Mouse (Mus musculus) midbrain, embryonic 15.5 days (tissue): Measurements from ENCODE around the gene Nxph4. TPM values are rescaled to one million over a fixed set of nuclear protein-coding genes. Genes with fewer than 3 reads are reported as not detected.
A peak's percentile ranks its signal among the peaks of the same experiment; 100 is the strongest.

Experiments used
- ATAC-seq: fragments of 200-750 bp; cut with Nextera tagmentation; replicated peaks from 2 replicates; pipeline ENCODE4 v1.8.0; 2017; ENCODE audit warnings: moderate TSS enrichment
- H3K27ac ChIP-seq: fragments of 300-500 bp; sonication (generic); 2 replicates; pipeline ENCODE4 v1.5.1; 2015; ENCODE audit warnings: mild to moderate bottlenecking, inconsistent platforms
- H3K27me3 ChIP-seq: fragments of 300-500 bp; sonication (generic); replicated peaks from 2 replicates; pipeline ENCODE4 v1.6.1; 2015; ENCODE audit warnings: inconsistent platforms
- H3K36me3 ChIP-seq: fragments of 300-500 bp; sonication (generic); replicated peaks from 2 replicates; pipeline ENCODE4 v1.6.1; 2015; ENCODE audit warnings: inconsistent platforms
- H3K4me1 ChIP-seq: fragments of 300-500 bp; sonication (generic); 2 replicates; pipeline ENCODE4 v1.6.1; 2015; ENCODE audit warnings: inconsistent platforms
- H3K4me2 ChIP-seq: fragments of 300-500 bp; sonication (generic); 2 replicates; pipeline ENCODE4 v1.6.1; 2015; ENCODE audit warnings: inconsistent platforms, mild to moderate bottlenecking, moderate library complexity
- H3K4me3 ChIP-seq: fragments of 300-500 bp; sonication (generic); 2 replicates; pipeline ENCODE4 v1.5.1; 2015; ENCODE audit warnings: mild to moderate bottlenecking, inconsistent platforms
- H3K9ac ChIP-seq: fragments of 300-500 bp; sonication (generic); 2 replicates; pipeline ENCODE4 v1.6.1; 2015; ENCODE audit warnings: mild to moderate bottlenecking, inconsistent platforms
- H3K9me3 ChIP-seq: fragments of 300-500 bp; sonication (generic); 2 replicates; pipeline ENCODE4 v1.6.1; 2016; ENCODE audit warnings: inconsistent platforms
- WGBS: fragments of 180-500 bp; shearing (Covaris S2); methylation state at CpG from one replicate; pipeline ENCODE4 v1.1.7; 2015; ENCODE audit warnings: mixed read lengths; 5-methylcytosine and 5-hydroxymethylcytosine counted together
- polyA plus RNA-seq: library from polyadenylated mRNA; unstranded; fragments of >200 nt; fragmentation: Nextera tagmentation; extraction: Ambion mirVana; gene quantifications from 2 replicates; pipeline ENCODE4 v1.2.1, GENCODE M21; 2015

Nxph4 gene
- polyA plus RNA-seq: 93.7 and 114 TPM in 2 replicates

- H3K9ac ChIP-seq: peak within 1 kb of the TSS; percentile 45
- H3K4me2 ChIP-seq: peak within 1 kb of the TSS; percentile 84
- peaks cover 82% of the 10 kb centered on the region for H3K4me1 ChIP-seq
- ATAC-seq: no peak
- H3K36me3 ChIP-seq: peaks cover 5% of the 10 kb centered on the region; the same call in 1 of the 2 replicates
- peak within 1 kb of the TSS; percentile 51 for H3K4me3 ChIP-seq
- H3K9me3 ChIP-seq: no peaks in the 10 kb centered on the region
- peaks cover 33% of the 10 kb centered on the region for H3K27me3 ChIP-seq
- H3K27ac ChIP-seq: peak within 1 kb of the TSS; percentile 51
- WGBS: under 1% methylated on average over 67 of the region's 78 CpGs
Measured at GRCm38 (mm10) chr10:127534036-127534928, at the start of gene Nxph4. Gene Nxph4, minus strand, starts transcription at chr10:127534559.

GRCm38 (mm10) chr10:127583649-127584048, 49.3 kb upstream of the Nxph4 start:
- Histone ChIP-seq H3K4me2 (no peak overlapping the region), H3K4me1 (no peaks in the 10 kb centered on the region), H3K27ac (no peak overlapping the region), H3K4me3 (no peak overlapping the region), H3K9ac (no peak overlapping the region), H3K9me3 (no peaks in the 10 kb centered on the region), H3K36me3 (peaks cover 72% of the 10 kb centered on the region), H3K27me3 (no peaks in the 10 kb centered on the region)
- ATAC-seq: no peak
- 92% methylated on average over 8 of the region's 8 CpGs for WGBS

GRCm38 (mm10) chr10:127581291-127581690, 46.9 kb upstream of the Nxph4 start:
- Histone ChIP-seq H3K27me3 (no peaks in the 10 kb centered on the region), H3K9ac (no peak overlapping the region), H3K36me3 (peaks cover 70% of the 10 kb centered on the region), H3K4me3 (no peak overlapping the region), H3K4me2 (no peak overlapping the region), H3K4me1 (no peaks in the 10 kb centered on the region), H3K9me3 (no peaks in the 10 kb centered on the region), H3K27ac (no peak overlapping the region)
- ATAC-seq: no peak
- WGBS: 90% methylated on average over 9 of the region's 9 CpGs

DNA sequence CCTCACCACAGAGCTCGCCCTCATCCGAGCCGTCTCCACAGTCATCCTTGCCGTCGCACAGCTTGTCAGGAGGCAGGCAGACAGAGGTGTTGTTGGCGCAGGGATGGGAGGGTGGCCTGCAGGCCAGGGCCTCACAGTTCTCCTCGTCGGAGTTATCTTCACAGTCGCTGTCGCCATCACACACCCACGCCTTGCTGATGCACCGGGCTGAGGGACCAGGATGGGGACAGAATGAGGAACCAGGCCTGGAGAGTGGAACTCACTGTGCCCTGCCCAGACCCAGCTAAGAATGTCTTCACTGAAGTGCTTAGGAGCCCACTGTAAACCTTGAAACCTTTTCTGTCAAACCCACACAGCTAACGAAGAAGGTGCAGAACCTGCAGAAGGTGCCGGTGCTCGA, 43.6 kb upstream of the Nxph4 start:
- Histone ChIP-seq H3K4me1 (no peaks in the 10 kb centered on the region), H3K4me3 (no peak overlapping the region), H3K9me3 (no peaks in the 10 kb centered on the region), H3K4me2 (no peak overlapping the region), H3K9ac (no peak overlapping the region), H3K36me3 (peaks cover 82% of the 10 kb centered on the region), H3K27me3 (no peaks in the 10 kb centered on the region), H3K27ac (no peak overlapping the region)
- WGBS: 94% methylated on average over 15 of the region's 15 CpGs
- no peak for ATAC-seq

GRCm38 (mm10) chr10:127577156-127577555, 42.8 kb upstream of the Nxph4 start:
- H3K9ac ChIP-seq: no peak overlapping the region
- no peak overlapping the region for H3K27ac ChIP-seq
- no peaks in the 10 kb centered on the region for H3K9me3 ChIP-seq
- H3K36me3 ChIP-seq: peaks cover 82% of the 10 kb centered on the region
- no peak overlapping the region for H3K4me3 ChIP-seq
- no peak for ATAC-seq
- no peaks in the 10 kb centered on the region for H3K27me3 ChIP-seq
- H3K4me2 ChIP-seq: no peak overlapping the region
- 91% methylated on average over 9 of the region's 9 CpGs for WGBS
- H3K4me1 ChIP-seq: no peaks in the 10 kb centered on the region

GRCm38 (mm10) chr10:127576381-127576961, 42.1 kb upstream of the Nxph4 start:
- Histone ChIP-seq H3K9ac (no peak overlapping the region), H3K27me3 (no peaks in the 10 kb centered on the region), H3K36me3 (peaks cover 82% of the 10 kb centered on the region), H3K4me1 (no peaks in the 10 kb centered on the region), H3K4me2 (no peak overlapping the region), H3K9me3 (no peaks in the 10 kb centered on the region), H3K4me3 (no peak overlapping the region), H3K27ac (no peak overlapping the region)
- 69% methylated on average over 18 of the region's 18 CpGs for WGBS
- ATAC-seq: no peak

- no peak overlapping the region for H3K4me2 ChIP-seq
- H3K27ac ChIP-seq: no peak overlapping the region
- no peaks in the 10 kb centered on the region for H3K9me3 ChIP-seq
- no peaks in the 10 kb centered on the region for H3K27me3 ChIP-seq
- no peak for ATAC-seq
- H3K36me3 ChIP-seq: peaks cover 83% of the 10 kb centered on the region
- no peak overlapping the region for H3K9ac ChIP-seq
- no peak overlapping the region for H3K4me3 ChIP-seq
- H3K4me1 ChIP-seq: no peaks in the 10 kb centered on the region
- 92% methylated on average over 7 of the region's 7 CpGs for WGBS
Measured at GRCm38 (mm10) chr10:127575741-127576140, 41.4 kb upstream of the Nxph4 start.

- WGBS: 96% methylated on average over 5 of the region's 5 CpGs
- peaks cover 73% of the 10 kb centered on the region for H3K36me3 ChIP-seq
- no peak overlapping the region for H3K9ac ChIP-seq
- no peaks in the 10 kb centered on the region for H3K27me3 ChIP-seq
- H3K9me3 ChIP-seq: no peaks in the 10 kb centered on the region
- no peak for ATAC-seq
- H3K4me2 ChIP-seq: no peak overlapping the region
- no peaks in the 10 kb centered on the region for H3K4me1 ChIP-seq
- no peak overlapping the region for H3K4me3 ChIP-seq
- H3K27ac ChIP-seq: no peak overlapping the region
Measured at GRCm38 (mm10) chr10:127572281-127572680, 37.9 kb upstream of the Nxph4 start.

DNA sequence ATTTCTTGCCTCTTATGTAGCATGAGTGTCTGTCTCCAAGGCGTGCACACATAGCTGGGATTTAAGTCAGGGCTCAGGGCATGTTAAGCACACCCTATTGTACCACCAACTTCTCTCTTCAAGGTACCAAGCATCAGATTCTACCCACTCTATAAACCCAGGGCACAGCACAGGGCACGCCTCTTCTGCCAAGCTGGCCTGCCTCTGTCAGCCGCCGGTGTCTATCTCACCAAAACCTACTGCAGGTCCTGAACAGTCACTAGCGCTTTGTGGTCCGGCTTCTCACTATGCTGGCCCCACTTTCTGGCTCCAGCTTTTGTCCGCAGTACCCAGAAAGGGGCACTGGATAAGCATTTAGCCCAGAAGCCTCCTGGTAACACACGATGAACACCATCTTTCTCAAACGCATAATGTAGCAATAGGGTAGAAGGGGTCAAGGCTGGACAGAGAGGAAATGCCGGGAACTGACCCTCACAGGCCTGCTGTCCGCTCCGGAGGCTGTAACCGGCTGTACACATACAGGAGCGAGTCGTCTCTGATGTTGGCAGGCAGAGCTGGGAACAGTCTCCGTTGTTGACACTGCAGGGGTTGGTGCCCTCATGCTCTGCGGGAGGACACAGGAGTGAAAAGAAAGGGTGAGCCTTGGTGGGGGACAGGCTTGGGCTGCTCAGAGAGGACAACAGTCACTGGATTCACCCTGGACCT, 36.7 kb upstream of the Nxph4 start:
- Histone ChIP-seq H3K4me3 (no peak overlapping the region), H3K36me3 (peaks cover 75% of the 10 kb centered on the region), H3K9ac (no peak overlapping the region), H3K27ac (no peak overlapping the region), H3K4me1 (no peaks in the 10 kb centered on the region), H3K27me3 (no peaks in the 10 kb centered on the region), H3K4me2 (no peak overlapping the region), H3K9me3 (no peaks in the 10 kb centered on the region)
- 91% methylated on average over 17 of the region's 17 CpGs for WGBS
- ATAC-seq: no peak

- H3K27me3 ChIP-seq: no peaks in the 10 kb centered on the region
- H3K27ac ChIP-seq: no peak overlapping the region
- H3K4me2 ChIP-seq: no peak overlapping the region
- ATAC-seq: no peak
- no peaks in the 10 kb centered on the region for H3K4me1 ChIP-seq
- no peaks in the 10 kb centered on the region for H3K9me3 ChIP-seq
- peaks cover 70% of the 10 kb centered on the region for H3K36me3 ChIP-seq
- no peak overlapping the region for H3K4me3 ChIP-seq
- WGBS: 91% methylated on average over 6 of the region's 6 CpGs
- no peak overlapping the region for H3K9ac ChIP-seq
Measured at GRCm38 (mm10) chr10:127570384-127570783, 36.0 kb upstream of the Nxph4 start.

- H3K9me3 ChIP-seq: no peaks in the 10 kb centered on the region
- no peak overlapping the region for H3K9ac ChIP-seq
- 35% methylated on average over 3 of the region's 3 CpGs for WGBS
- no peak overlapping the region for H3K27ac ChIP-seq
- no peak for ATAC-seq
- no peak overlapping the region for H3K4me3 ChIP-seq
- no peak overlapping the region for H3K4me2 ChIP-seq
- no peaks in the 10 kb centered on the region for H3K4me1 ChIP-seq
- no peaks in the 10 kb centered on the region for H3K27me3 ChIP-seq
- H3K36me3 ChIP-seq: peaks cover 64% of the 10 kb centered on the region
Measured at GRCm38 (mm10) chr10:127569450-127569849, 35.1 kb upstream of the Nxph4 start.

DNA sequence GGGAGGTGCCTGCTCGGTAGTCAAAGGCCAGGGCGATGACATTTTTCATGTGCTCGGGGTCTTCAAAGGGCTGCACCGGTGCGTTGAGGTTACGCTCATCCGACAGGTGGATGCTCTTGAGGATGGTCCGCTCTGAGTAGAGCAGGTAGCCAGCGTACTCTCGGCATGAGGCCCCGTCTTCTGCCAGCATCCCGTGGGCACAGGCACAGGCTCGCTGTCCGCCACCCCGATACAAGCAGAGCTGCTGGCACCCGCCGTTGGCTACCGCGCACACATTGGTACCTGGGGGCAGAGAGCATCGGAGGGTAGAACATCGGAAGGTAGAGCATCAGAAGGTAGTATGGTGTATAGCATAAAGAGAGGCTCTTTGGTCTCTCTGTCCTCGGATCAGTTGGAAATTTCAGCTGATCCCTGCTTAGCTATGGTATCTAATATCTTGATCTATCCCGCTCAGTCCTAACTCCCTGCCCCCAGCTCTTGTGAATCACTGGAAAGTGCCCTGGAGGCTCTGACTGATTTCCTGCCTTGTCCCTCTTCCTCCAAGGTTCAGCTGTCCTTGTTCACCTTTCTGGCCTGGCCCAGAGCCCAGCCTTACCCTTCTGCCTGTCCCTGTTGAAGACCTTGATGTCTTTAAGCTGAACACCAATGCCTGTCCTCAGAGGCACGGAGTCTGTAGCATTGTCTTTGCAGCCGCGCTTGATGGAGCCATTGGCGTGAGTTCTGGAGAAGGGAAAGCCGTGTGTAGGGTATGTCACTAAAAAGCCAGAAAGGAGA, 32.4 kb upstream of the Nxph4 start:
- H3K36me3 ChIP-seq: peaks cover 65% of the 10 kb centered on the region
- 94% methylated on average over 28 of the region's 28 CpGs for WGBS
- ATAC-seq: no peak

More for the DNA sequence above, 32.4 kb upstream of the Nxph4 start:
- Histone ChIP-seq H3K9me3 (no peaks in the 10 kb centered on the region), H3K9ac (no peak overlapping the region), H3K27me3 (no peaks in the 10 kb centered on the region), H3K4me2 (no peak overlapping the region), H3K4me3 (no peak overlapping the region), H3K27ac (no peak overlapping the region), H3K4me1 (no peaks in the 10 kb centered on the region)
